Mouse (Mus musculus) heart, adult 2 months (tissue): ENCODE data around the gene Scn3a. TPM values are rescaled to one million over a fixed set of nuclear protein-coding genes. Genes with fewer than 3 reads are reported as not detected.

Source experiments
- DNase-seq, 2 experiments: peaks; one replicate each; pipeline ENCODE4 v3.0.0; 2021
- H3K27ac ChIP-seq: fragments of 200-600 bp; 2 replicates; pipeline ENCODE4 v1.8.1; 2022
- H3K27me3 ChIP-seq: fragments of 200-500 bp; 2 replicates; pipeline ENCODE4 v1.6.1; 2012; ENCODE audit warnings: mild to moderate bottlenecking, low read length, inconsistent platforms, mixed read lengths; ENCODE audit not compliant: control insufficient read depth, insufficient read depth
- H3K36me3 ChIP-seq: fragments of 200-500 bp; 2 replicates; pipeline ENCODE4 v1.6.1; 2012; ENCODE audit warnings: low read length, inconsistent platforms; ENCODE audit not compliant: control insufficient read depth, insufficient read depth
- H3K4me1 ChIP-seq: fragments of 200-500 bp; 2 replicates; pipeline ENCODE4 v1.6.1; 2011; ENCODE audit warnings: low read length; ENCODE audit not compliant: control insufficient read depth, insufficient read depth
- H3K4me3 ChIP-seq: fragments of 200-600 bp; 2 replicates; pipeline ENCODE4 v1.8.1; 2022
- H3K79me2 ChIP-seq: fragments of 200-500 bp; replicated peaks from 2 replicates; pipeline ENCODE4 v1.6.1; 2012; ENCODE audit warnings: mild to moderate bottlenecking, inconsistent platforms, low read length, moderate library complexity, mixed read lengths; ENCODE audit not compliant: control insufficient read depth, insufficient read depth
- H3K9ac ChIP-seq: fragments of 200-500 bp; 2 replicates; pipeline ENCODE4 v1.6.1; 2012; ENCODE audit warnings: low read depth, mild to moderate bottlenecking, control low read depth, inconsistent platforms, low read length, mixed read lengths
- CTCF ChIP-seq: fragments of 200-600 bp; IDR thresholded peaks from 2 replicates; pipeline ENCODE4 v1.8.1; 2022; ENCODE audit warnings: antibody characterized with exemption, mild to moderate bottlenecking, moderate library complexity
- EP300 ChIP-seq: fragments of 200-500 bp; IDR thresholded peaks from 2 replicates; pipeline ENCODE4 v1.6.1; 2011; ENCODE audit warnings: low read depth, low read length, control low read depth; ENCODE audit not compliant: insufficient read depth
- POLR2A ChIP-seq: fragments of 200-500 bp; IDR thresholded peaks from 2 replicates; pipeline ENCODE4 v1.6.1; 2011; ENCODE audit warnings: mild to moderate bottlenecking, low read depth, low read length, control low read depth; ENCODE audit not compliant: insufficient read depth
- WGBS: fragments of 180-500 bp; shearing (Covaris S2); methylation state at CpG from one replicate; pipeline ENCODE4 v1.1.7; 2018; 5-methylcytosine and 5-hydroxymethylcytosine counted together
- intact Hi-C: fragments of 180-260 bp; cut with DNase I; formaldehyde crosslinking; loops from one replicate; pipeline ENCODE4 v1.15.1; 2025
- polyA plus RNA-seq: library from polyadenylated mRNA; depleted of rRNA; stranded (reverse); fragments of >200 nt; gene quantifications from 2 replicates; pipeline ENCODE4 v1.2.3, GENCODE M21; 2012
- total RNA-seq, 2 experiments: library from RNA; stranded (reverse); gene quantifications; 2 replicates each; pipeline ENCODE4 v1.2.3; 2021

Scn3a gene
- total and polyA plus RNA-seq, 3 experiments: 0.41 to 2.5 (median 1.3) TPM

DNA sequence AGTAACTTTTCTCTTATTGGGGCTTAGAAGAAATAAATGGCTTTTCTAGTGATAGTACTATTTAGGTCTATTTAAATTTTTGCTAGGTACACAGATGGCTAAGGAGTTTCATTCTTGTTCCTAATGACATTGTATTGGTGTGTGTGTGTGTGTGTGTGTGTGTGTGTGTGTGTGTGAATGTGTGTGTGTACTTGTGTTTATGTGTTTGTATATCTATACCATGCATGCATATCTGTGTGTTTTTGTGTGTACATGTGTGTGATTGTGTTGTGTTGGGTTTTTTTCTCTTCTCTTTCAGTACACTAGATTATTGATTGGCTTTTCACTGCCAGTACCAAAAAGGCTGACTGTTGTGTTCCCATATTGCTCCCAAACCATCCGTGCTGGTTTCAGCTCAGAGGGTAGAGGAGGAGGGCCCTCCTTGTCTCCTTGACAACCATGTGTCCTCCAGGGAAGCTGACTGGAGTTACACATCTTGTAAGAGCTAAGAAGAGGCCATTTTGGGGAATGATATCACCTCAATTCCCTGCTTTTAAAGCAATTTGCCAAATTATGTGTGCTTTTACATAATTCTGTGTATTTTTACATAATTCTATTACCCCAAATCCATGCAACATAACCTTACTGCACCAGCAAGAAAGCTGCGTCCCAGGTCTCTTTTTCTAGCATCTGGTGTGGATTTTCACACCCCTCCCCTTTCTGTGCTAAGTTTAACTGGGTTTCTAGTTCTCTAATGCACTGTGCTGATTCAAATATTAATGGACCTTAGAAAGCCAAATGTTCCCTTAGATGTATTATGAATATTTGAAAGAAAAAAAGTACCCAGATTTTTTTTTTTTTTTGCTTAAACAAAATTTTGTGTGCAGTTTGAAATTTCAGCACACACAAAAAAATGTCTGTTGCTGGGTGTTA, 116.7 kb downstream of the Scn3a start:
- no peak overlapping the region for H3K27ac ChIP-seq
- H3K36me3 ChIP-seq: no peaks in the 10 kb centered on the region
- no peak overlapping the region for H3K9ac ChIP-seq
- 66% methylated on average over 2 of the region's 2 CpGs for WGBS
- TF ChIP-seq POLR2A: no peak
- no peak for TF ChIP-seq CTCF
- TF ChIP-seq EP300: no peak
- no peaks in the 10 kb centered on the region for H3K79me2 ChIP-seq
- no peak for DNase-seq
- H3K27me3 ChIP-seq: no peaks in the 10 kb centered on the region
- H3K4me3 ChIP-seq: no peak overlapping the region
- intact Hi-C loops: no loop called here
- no peaks in the 10 kb centered on the region for H3K4me1 ChIP-seq

DNA sequence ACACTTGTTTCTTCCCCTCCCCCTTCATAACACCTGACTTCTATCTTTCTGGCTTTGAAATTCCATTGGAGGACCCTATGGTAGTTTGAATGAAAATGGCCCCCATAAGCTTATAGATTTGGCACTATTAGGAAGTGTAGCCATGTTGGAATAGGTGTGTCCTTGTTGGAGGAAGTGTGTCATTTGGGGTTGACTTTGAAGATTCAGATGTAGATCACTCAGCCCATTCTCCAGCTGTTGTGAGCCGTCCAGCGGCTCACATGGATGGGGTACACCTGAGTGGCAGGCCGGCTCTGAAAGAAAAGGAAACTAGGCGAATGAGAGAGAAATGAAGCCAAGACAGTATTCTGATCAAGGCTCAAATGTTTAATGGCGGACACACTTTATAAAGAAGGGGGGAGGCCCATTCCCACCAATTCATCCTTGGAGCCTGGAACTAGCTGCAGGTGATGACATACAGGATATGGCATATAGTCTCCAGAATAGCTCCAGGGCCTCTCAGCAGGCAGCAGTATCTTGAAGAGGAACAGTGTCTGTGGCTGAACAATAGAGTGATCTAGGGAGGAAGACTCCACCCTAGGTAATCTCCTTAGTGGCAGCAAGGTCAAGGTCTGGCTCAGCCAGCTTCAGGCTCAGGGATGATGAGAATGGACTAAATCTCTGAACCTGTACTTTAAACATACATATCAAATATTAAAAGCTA, 118.2 kb downstream of the Scn3a start:
- H3K9ac ChIP-seq: no peak overlapping the region
- no peaks in the 10 kb centered on the region for H3K27me3 ChIP-seq
- H3K27ac ChIP-seq: no peak overlapping the region
- H3K79me2 ChIP-seq: no peaks in the 10 kb centered on the region
- DNase-seq: no peak
- TF ChIP-seq EP300 (no peak), CTCF (no peak), POLR2A (no peak)
- intact Hi-C loops: no loop called here
- H3K36me3 ChIP-seq: no peaks in the 10 kb centered on the region
- H3K4me1 ChIP-seq: no peaks in the 10 kb centered on the region
- H3K4me3 ChIP-seq: no peak overlapping the region
- WGBS: 83% methylated on average over 5 of the region's 5 CpGs

GRCm38 (mm10) chr2:65443082-65443481, 124.3 kb downstream of the Scn3a start:
- peaks cover 2% of the 10 kb centered on the region; the same call in 1 of the 2 replicates for H3K36me3 ChIP-seq
- intact Hi-C loops: no loop called here
- DNase-seq: no peak
- no peaks in the 10 kb centered on the region for H3K79me2 ChIP-seq
- H3K9ac ChIP-seq: no peak overlapping the region
- TF ChIP-seq EP300 (no peak), POLR2A (no peak)
- no peak overlapping the region for H3K27ac ChIP-seq
- H3K4me1 ChIP-seq: peaks cover 5% of the 10 kb centered on the region
- H3K27me3 ChIP-seq: no peaks in the 10 kb centered on the region
- H3K4me3 ChIP-seq: no peak overlapping the region
- 65% methylated on average over 4 of the region's 4 CpGs for WGBS

DNA sequence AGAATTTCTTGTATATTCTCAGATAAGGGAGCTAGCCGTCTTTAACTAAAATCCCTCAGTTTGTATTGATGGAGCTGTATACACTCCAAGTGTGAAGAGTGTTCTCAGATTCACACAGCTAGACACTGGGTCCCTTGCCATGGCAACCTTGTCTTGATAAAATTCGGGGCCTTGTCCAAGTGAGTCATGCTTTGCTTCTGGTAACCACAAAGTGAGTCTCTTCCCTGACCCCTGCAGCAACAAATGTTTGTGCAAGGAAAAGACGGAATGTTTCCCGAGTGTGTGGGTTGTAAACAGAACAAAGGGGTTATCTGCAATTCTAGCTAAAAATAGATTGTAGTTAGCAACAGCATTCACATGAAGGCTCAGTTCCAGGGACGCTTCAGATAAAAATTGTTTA, 125.9 kb downstream of the Scn3a start:
- intact Hi-C loops: no loop called here
- H3K4me3 ChIP-seq: no peak overlapping the region
- peaks cover 2% of the 10 kb centered on the region; the same call in 1 of the 2 replicates for H3K36me3 ChIP-seq
- DNase-seq: peak; percentile 25 to 49
- no peaks in the 10 kb centered on the region for H3K79me2 ChIP-seq
- H3K4me1 ChIP-seq: peaks cover 5% of the 10 kb centered on the region
- 8% methylated on average over 5 of the region's 5 CpGs for WGBS
- no peak for TF ChIP-seq CTCF
- no peak for TF ChIP-seq POLR2A
- TF ChIP-seq EP300: no peak
- no peak overlapping the region for H3K9ac ChIP-seq
- H3K27ac ChIP-seq: peak overlapping the region; percentile 41
- H3K27me3 ChIP-seq: no peaks in the 10 kb centered on the region

- no peaks in the 10 kb centered on the region for H3K27me3 ChIP-seq
- H3K9ac ChIP-seq: no peak overlapping the region
- intact Hi-C loops: no loop called here
- H3K79me2 ChIP-seq: no peaks in the 10 kb centered on the region
- peaks cover 2% of the 10 kb centered on the region; the same call in 1 of the 2 replicates for H3K36me3 ChIP-seq
- WGBS: 62% methylated on average over 6 of the region's 6 CpGs
- DNase-seq: peak; percentile 15 to 24
- TF ChIP-seq CTCF (no peak), POLR2A (no peak), EP300 (no peak)
- H3K4me1 ChIP-seq: peaks cover 5% of the 10 kb centered on the region
- H3K4me3 ChIP-seq: no peak overlapping the region
- H3K27ac ChIP-seq: peak overlapping the region; percentile 41
Measured at GRCm38 (mm10) chr2:65441110-65441509, 126.3 kb downstream of the Scn3a start.
